Mouse (Mus musculus) urinary bladder, adult 18-20 months (tissue): ENCODE data around the gene Aplp1.

ENCODE experiments used
- DNase-seq, 2 experiments: peaks; one replicate each; pipeline ENCODE4 v3.0.0; 2022; ENCODE audit warnings: low spot score in 2 of 2, mixed read lengths in 2 of 2

Gene Aplp1

GRCm38 (mm10) chr7:30450241-30450640, 4.9 kb upstream of the Aplp1 start:
- DNase-seq = no peak

GRCm38 (mm10) chr7:30444154-30444970, 973 bp downstream of the Aplp1 start:
- no peak for DNase-seq

- DNase-seq = no peak
Observed at GRCm38 (mm10) chr7:30443696-30444095, 1.6 kb downstream of the Aplp1 start.

GRCm38 (mm10) chr7:30440697-30441096, 4.6 kb downstream of the Aplp1 start:
- no peak for DNase-seq

- DNase-seq = no peak
Observed at GRCm38 (mm10) chr7:30439734-30440133, 5.6 kb downstream of the Aplp1 start.

DNA sequence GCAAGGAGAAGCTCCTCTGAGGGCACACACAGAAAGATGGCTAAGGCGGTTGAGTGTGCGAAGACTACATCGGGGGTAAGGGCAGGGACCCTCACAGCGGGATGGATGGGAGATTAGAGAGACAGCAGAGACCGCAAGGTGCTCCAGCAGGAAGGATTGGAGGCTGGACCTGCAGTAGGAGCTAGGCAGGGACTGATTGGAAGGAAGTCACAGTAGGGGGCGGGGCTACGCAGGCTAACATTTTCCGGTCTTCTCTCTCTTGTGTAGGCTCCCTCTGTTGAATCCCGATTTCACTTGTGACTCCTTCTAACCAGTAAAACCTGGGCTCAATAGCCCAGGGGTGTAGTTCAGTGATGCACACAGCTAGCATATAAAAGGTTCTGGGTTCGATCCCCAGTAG, 8.5 kb downstream of the Aplp1 start:
- no peak for DNase-seq

- DNase-seq = no peak
Observed at GRCm38 (mm10) chr7:30435156-30435555, 10.2 kb downstream of the Aplp1 start.

GRCm38 (mm10) chr7:30434701-30435100, 10.6 kb downstream of the Aplp1 start:
- no peak for DNase-seq

DNA sequence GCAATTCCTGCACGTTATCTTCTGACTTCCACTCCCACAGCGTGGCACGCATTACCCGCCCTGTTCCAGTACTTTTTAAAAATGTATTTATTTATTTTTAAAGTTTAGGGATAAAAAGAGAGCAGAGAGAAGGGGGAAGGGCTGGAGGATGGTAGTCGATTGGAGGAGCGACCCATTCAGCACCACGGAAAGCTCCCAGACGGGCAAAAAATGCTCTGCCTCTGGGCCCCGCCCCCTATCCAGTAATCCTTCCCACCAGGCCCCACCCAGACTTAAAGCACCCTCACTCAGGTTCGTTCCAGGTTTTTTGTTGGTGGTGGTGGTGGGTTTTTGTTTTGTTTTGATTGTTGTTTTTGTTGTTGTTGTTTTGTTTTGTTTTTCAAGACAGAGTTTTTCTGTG, 11.1 kb downstream of the Aplp1 start:
- DNase-seq = no peak

- peak in 1 of 2 experiments; percentile 15 for DNase-seq
Observed at GRCm38 (mm10) chr7:30431793-30432192, 13.5 kb downstream of the Aplp1 start.

GRCm38 (mm10) chr7:30430191-30430590, 15.1 kb downstream of the Aplp1 start:
- DNase-seq = no peak

GRCm38 (mm10) chr7:30429327-30429726, 16.0 kb downstream of the Aplp1 start:
- no peak for DNase-seq

DNA sequence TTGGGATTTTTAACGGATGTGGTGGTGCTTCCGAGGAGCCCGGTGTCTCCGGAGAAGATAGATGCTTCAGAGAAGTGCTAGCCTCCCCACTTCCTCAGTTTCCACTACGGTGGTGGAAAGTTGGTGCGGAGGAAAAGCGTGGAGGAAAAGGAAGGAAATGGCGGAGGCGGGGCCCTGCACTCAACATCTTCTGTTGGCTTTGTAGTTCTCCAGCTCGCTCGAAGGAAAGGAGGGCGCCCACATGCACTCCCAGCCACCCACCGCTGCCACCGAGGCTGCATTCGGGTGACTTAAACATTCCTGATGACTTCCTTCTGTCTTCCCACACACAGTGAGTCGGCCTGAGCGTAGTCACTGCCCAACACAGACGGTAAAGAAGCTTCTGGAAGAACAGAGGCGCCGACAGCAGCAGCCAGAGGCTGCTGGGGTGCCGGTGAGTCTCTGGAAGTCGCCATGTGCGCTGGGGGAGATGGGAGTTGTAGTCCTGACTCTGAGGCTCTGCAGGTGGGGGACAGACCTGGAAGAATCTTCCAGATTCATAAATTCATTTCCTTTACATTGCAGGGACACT, 22.2 kb downstream of the Aplp1 start:
- DNase-seq = peak in 1 of 2 experiments; percentile 24

DNA sequence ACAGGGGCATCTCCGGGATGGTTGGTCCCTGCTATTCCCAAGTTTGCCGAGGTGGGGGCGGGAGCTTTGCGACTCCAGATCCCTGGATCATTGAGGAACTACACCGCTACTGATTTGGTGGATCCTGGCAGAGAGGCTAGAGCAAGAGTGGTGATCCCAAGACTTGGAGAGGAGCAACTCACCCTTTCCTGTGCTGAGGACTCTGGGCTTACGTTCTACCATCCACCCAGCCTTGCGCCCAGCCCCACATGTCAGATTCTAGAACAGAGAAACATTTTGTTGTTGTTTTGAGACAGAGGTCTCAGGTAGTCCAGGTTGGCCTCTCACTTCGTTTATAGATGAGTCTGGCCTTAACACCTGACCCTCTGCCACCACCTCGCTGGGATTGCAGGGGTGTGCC, 22.8 kb downstream of the Aplp1 start:
- peak in 1 of 2 experiments; percentile 12 for DNase-seq

- DNase-seq = peak; percentile 77 to 80
Observed at GRCm38 (mm10) chr7:30421890-30422435, 23.4 kb downstream of the Aplp1 start.

DNA sequence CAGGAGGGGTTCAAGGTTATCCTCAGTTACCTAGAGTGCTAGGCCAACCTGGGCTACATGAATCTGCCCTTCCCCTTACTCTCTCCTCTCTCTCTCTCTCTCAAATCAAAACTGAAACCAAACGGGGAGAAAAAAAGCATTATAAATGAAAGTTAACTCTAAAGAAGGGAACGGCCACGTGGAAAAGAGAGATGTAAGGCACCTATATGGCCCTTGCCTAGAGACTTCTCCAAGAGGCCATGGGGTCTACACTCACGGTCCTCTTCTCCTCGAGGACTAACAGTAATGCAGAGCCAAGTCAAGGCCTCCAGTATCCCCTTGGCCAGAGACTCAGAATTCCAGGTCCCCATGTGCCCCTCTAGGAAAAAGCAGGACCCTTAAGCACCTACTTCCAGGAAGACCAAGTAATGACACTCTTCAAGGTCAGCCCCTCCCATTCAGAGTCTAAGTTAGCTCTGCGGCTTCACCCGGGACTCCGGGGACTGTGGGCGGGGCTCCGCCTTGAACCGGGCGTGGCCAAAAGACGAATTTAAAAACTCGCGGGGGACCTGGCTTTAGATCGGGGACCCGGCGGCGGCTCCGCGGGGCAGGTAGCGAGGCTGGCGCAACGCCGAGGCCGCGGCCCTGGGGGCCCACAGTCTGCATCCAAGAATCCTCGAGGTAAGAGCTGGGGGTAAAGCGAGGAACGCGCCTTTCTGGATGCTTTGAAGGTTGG, 24.0 kb downstream of the Aplp1 start, which contains the start of gene Nfkbid:
TSS of gene Nfkbid (plus strand) at position 558 of the 715 bp plus-strand sequence.
- peak; percentile 43 to 64 for DNase-seq

- no peak for DNase-seq
Observed at GRCm38 (mm10) chr7:30420673-30421072, 24.7 kb downstream of the Aplp1 start.

DNA sequence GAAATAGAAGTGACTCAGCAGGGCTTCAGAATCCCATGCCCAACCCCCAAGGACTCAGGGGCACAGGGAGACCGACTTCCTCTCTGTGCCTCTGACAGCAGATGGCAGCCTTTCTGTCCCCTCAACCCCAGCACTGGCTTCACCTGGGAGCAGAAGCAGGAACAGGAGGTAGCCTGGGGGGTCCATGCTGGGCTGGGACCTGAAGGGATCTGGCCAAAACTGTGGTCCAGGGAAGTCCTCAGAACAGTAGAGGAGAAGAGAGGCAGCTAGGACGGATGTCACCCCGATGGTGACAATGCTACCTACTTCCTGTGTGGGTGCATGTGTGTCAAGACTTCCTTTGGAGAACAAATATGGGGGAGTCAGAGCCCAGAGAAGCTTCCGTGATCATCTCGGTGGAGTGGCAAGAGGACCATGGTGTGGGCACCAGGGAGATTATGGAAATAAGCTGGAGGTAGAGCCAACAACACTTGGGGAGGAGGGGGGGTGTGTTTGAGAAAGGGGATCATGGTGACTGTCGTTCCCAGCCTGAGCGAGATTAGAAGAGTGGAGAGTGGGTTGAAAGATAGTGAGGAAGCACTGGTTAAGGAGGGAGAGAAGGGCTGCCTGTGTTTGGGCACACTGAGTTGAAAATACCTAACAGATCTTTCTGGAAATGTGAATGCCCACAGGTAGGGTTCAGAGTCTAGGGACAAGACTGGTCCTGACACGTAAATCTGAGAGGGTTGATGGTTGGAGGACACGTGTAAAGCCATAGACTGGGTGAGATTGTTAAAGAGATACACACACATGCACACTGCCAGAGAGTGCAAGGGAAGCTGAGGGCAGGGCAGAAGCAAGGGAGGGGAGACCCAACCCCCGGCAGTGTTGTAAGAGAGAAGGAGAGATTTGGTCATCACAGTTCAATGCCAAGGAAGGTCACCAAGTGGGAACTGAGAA, 25.5 kb downstream of the Aplp1 start, which contains the start of gene Hcst:
TSS of gene Hcst (minus strand) at position 294 of the 939 bp plus-strand sequence.
- no peak for DNase-seq

DNA sequence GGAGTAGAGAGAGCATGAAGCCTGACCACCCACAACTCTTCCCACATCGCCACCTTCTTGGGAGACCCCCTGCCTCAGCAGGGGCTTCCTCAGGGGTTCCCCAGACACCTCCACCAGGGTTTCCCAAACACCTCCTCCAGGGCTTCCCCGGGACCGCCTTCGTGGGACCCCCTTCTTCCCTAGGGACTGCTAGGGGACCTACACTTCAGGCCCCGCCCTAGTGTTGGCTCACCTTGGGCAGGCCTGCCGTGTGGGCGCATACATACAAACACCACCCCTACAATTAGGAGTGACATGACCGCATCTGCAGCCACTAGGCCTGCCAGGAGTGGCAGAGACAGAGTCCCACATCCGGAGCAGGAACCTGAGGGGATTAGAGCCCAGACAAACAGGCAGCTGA, 27.5 kb downstream of the Aplp1 start:
- DNase-seq = no peak

- DNase-seq = no peak
Observed at GRCm38 (mm10) chr7:30413596-30413995, 31.7 kb downstream of the Aplp1 start, which contains the start of gene Tyrobp. Gene Tyrobp, plus strand, starts transcription at chr7:30413760.

DNA sequence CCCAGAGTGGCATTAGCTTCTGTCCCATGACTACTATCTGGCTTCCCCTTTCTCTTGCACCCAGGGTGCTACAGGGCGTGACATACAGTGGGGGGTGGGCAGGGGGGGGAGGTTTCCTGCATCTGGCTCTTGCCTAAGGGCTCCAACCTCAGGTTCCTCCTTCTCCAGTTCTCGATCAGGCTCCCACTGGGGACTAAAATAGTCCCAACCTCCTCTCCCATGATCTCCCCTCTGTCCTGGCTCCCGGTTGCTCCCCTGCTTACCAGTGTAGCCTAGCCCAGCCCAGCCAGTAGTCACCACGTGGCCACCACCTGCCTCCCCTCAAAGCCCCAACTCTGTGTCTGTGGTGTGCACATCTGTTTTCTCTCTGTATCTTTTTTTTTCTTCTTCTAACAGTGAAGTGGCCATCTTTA, 32.6 kb downstream of the Aplp1 start:
- DNase-seq = no peak
